Mouse (Mus musculus) spleen, adult 2 months (tissue): ENCODE data around the gene Gadd45b. TPM values are rescaled to one million over a fixed set of nuclear protein-coding genes. Genes with fewer than 3 reads are reported as not detected.

Source experiments
- DNase-seq, 2 experiments: peaks; one replicate each; pipeline versions ENCODE4 v3.0.0 to v3.0.0-alpha.2; 2012 to 2021; ENCODE audit warnings: low spot score in 2 of 2, low read depth in 1 of 2
- H3K27ac ChIP-seq: fragments of 200-500 bp; 2 replicates; pipeline ENCODE4 v1.5.1; 2012; ENCODE audit warnings: low read length, inconsistent platforms; ENCODE audit not compliant: insufficient read depth
- H3K27me3 ChIP-seq: fragments of 200-500 bp; 2 replicates; pipeline ENCODE4 v1.6.1; 2012; ENCODE audit warnings: mild to moderate bottlenecking, moderate library complexity, low read length, inconsistent platforms; ENCODE audit not compliant: control insufficient read depth, insufficient read depth
- H3K36me3 ChIP-seq: fragments of 200-500 bp; 2 replicates; pipeline ENCODE4 v1.6.1; 2012; ENCODE audit warnings: mild to moderate bottlenecking, low read length, inconsistent platforms; ENCODE audit not compliant: control insufficient read depth, insufficient read depth
- H3K4me1 ChIP-seq: fragments of 200-500 bp; 2 replicates; pipeline ENCODE4 v1.6.1; 2011; ENCODE audit warnings: inconsistent platforms; ENCODE audit not compliant: control insufficient read depth, insufficient read depth, insufficient read length
- H3K4me3 ChIP-seq: fragments of 200-500 bp; 2 replicates; pipeline ENCODE4 v1.5.1; 2011; ENCODE audit warnings: mild to moderate bottlenecking, inconsistent platforms; ENCODE audit not compliant: insufficient read depth, insufficient read length; ENCODE audit errors: extremely low read depth
- CTCF ChIP-seq: fragments of 200-500 bp; IDR thresholded peaks from 2 replicates; pipeline ENCODE4 v1.5.1; 2011; ENCODE audit warnings: mild to moderate bottlenecking, inconsistent platforms; ENCODE audit not compliant: insufficient read depth, insufficient read length, insufficient replicate concordance; ENCODE audit errors: extremely low read depth
- POLR2A ChIP-seq: fragments of 200-500 bp; IDR thresholded peaks from 2 replicates; pipeline ENCODE4 v1.6.1; 2011; ENCODE audit warnings: low read depth, low read length, inconsistent platforms
- WGBS: fragments of 180-500 bp; shearing (Covaris S2); methylation state at CpG from one replicate; pipeline ENCODE4 v1.1.7; 2018; 5-methylcytosine and 5-hydroxymethylcytosine counted together
- polyA plus RNA-seq: library from polyadenylated mRNA; depleted of rRNA; stranded (reverse); fragments of >200 nt; gene quantifications from 2 replicates; pipeline ENCODE4 v1.2.3, GENCODE M21; 2012

Gene Gadd45b
- polyA plus RNA-seq, 1 experiment: 35.7 TPM

DNA sequence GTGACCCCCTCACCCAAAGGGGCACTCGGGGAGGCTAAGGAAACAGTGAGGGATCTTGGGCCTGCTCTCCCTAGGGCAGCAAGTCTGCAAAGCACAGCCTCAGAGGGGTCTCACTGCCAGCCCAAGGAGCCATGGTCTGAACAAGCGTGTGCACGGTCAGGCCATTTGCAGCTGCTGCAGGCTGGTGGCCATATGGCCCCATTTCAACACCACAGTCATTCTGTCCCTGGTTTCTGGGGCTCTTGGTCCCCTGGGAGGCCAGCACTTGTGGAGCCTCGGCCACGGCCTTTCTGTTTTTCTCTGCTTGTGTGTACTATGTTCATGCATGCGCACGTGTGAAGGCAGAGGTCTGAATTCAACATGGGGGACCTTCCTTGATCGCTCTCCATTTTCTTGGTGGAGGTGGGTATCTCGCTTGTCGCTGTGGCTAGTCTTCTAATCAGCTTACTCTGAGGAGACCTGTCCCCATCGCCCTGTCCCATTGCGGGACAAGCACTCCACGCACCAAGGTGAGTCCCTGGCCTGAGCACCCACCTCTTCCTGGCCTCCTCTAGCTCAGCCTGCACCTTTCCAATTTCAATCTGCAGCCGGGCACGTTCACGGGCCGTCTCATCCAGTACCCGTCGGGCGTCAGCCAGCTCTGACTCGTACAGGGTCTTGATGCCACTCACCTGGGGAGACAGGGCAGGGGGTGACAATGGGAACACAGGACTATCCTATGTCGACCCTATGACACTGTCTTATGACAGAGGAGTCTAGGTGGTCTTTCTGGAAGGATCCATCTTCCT is 20.3 kb upstream of the Gadd45b start:
- peaks cover 4% of the 10 kb centered on the region; the same call in 1 of the 2 replicates for H3K36me3 ChIP-seq
- no peak for TF ChIP-seq POLR2A
- no peak for TF ChIP-seq CTCF
- H3K27ac ChIP-seq: no peak overlapping the region
- DNase-seq: no peak
- H3K4me3 ChIP-seq: no peak overlapping the region
- H3K27me3 ChIP-seq: no peaks in the 10 kb centered on the region
- H3K4me1 ChIP-seq: no peaks in the 10 kb centered on the region; the same call in 1 of the 2 replicates
- WGBS: 96% methylated on average over 22 of the region's 22 CpGs

DNA sequence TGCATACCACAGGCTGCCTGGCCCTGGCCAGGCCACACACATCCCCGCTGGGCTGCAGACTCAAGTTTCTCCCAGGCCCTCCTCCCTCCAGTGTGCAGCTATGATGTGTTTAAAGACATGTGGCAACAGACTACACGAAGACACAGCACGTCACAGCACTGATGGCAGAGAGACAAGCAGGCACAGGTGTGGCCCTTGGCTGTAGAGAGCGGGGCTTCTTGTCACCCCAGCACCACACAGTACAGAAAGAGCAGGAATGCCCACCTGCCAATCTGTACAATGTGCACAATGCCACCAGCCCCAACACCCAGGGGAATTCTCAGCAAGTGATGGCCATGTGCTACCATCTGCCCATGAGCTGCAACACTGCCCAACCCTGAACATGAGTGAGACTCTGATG is 18.5 kb upstream of the Gadd45b start:
- TF ChIP-seq POLR2A (no peak), CTCF (no peak)
- 89% methylated on average over 4 of the region's 4 CpGs for WGBS
- Histone ChIP-seq H3K4me3 (no peak overlapping the region), H3K36me3 (peaks cover 1% of the 10 kb centered on the region; the same call in 1 of the 2 replicates), H3K4me1 (no peaks in the 10 kb centered on the region; the same call in 1 of the 2 replicates), H3K27ac (no peak overlapping the region), H3K27me3 (no peaks in the 10 kb centered on the region)
- DNase-seq: no peak

DNA sequence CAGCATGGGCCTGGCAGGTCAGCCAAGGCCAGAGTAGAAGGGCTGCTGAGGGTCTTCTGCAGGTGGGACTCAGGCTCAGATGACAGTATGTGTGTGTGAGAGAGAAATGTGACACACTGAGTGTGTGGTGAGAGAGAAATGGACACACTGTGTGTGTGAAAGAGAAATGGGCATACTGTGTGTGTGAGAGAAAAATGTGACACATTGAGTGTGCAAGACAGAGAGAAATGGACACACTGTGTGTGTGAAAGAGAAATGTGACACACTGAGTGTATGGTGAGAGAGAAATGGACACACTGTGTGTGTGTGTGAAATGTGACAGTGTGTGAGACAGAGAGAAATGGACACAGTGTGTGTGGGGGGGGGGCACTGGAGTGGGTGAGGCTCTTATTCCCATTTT is 18.0 kb upstream of the Gadd45b start:
- H3K36me3 ChIP-seq: peaks cover 1% of the 10 kb centered on the region; the same call in 1 of the 2 replicates
- TF ChIP-seq POLR2A: no peak
- TF ChIP-seq CTCF: no peak
- no peak overlapping the region for H3K27ac ChIP-seq
- H3K4me3 ChIP-seq: no peak overlapping the region
- no peak for DNase-seq
- H3K27me3 ChIP-seq: no peaks in the 10 kb centered on the region
- no peaks in the 10 kb centered on the region; the same call in 1 of the 2 replicates for H3K4me1 ChIP-seq

DNA sequence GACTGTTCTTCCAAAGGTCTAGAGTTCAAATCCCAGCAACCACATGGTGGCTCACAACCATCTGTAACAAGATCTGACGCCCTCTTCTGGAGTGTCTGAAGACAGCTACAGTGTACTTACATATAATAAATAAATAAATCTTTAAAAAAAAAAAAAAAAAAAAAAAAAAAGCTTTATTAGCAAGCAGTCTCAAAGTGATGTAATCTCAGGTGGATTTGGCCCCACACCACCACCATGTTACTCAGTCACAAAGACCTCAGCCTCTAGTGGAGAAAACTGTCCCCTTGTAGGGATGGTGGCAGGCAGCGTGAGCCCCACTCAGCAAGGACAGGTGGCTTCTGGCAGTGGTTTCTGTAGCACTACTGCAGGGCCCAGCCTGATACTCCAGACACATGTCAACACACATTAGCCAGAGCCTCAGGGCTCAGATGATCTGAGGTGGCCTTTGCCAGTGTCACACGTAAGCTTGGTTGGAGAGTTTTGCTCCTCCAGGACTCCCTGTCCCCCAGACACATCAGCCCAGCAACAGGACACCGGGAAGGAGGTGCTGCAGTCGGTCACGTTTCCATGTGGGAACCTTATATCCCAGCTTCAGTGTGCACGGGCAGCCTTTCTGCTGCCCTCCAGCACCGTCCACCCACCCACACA is 16.4 kb upstream of the Gadd45b start:
- Histone ChIP-seq H3K4me1 (peaks cover 3% of the 10 kb centered on the region; the same call in 1 of the 2 replicates), H3K36me3 (no peaks in the 10 kb centered on the region; the same call in 1 of the 2 replicates), H3K4me3 (no peak overlapping the region), H3K27ac (no peak overlapping the region), H3K27me3 (no peaks in the 10 kb centered on the region)
- no peak for DNase-seq
- WGBS: 97% methylated on average over 7 of the region's 8 CpGs
- TF ChIP-seq POLR2A: no peak
- no peak for TF ChIP-seq CTCF

DNA sequence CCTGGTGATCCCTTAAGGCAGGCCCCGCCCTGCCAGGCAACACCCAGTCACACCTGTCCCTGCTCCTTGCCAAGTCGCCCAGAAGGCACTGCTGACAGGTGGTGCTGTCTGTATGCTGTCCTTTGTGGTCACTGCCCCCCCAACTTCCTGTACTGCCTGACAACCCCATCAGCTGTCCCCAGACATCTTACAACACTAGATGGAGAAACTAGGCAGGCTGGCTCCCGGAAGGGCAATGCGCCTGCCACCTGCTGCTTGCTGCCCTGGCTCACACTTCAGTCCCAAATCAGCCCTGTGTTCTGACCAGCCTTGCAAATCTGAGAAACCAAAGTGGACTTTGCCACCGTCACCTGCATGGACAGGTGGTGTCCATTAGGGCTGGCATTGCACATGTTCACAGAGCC is 15.6 kb upstream of the Gadd45b start:
- no peak for DNase-seq
- peaks cover 3% of the 10 kb centered on the region; the same call in 1 of the 2 replicates for H3K4me1 ChIP-seq
- WGBS: 64% methylated on average over 5 of the region's 5 CpGs
- no peaks in the 10 kb centered on the region for H3K27me3 ChIP-seq
- H3K27ac ChIP-seq: no peak overlapping the region
- no peak overlapping the region for H3K4me3 ChIP-seq
- H3K36me3 ChIP-seq: no peaks in the 10 kb centered on the region; the same call in 1 of the 2 replicates
- TF ChIP-seq POLR2A: no peak
- no peak for TF ChIP-seq CTCF

DNA sequence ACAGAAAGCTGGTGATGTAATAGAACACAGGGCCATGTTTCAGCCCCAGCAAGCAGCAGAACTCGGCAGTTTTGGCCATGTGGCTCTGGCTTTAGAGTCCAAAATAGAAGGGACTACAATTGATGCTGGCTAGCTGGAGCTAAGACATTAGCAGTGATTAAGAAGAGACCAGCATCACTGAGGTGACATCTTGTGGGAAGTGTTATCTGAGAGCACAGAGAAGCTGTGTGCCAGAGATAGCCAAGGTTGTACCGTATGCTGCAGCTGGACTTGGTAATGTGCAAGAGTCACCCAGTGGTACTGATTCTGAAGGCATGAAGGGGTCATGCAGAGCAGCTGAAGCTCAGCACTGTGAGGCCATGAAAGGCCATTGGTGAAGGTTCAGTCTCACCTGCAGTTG is 14.6 kb upstream of the Gadd45b start:
- no peak overlapping the region for H3K4me3 ChIP-seq
- no peak for TF ChIP-seq POLR2A
- TF ChIP-seq CTCF: no peak
- H3K36me3 ChIP-seq: no peaks in the 10 kb centered on the region
- H3K27ac ChIP-seq: no peak overlapping the region
- no peak for DNase-seq
- WGBS: 73% methylated on average over 2 of the region's 2 CpGs
- peaks cover 3% of the 10 kb centered on the region; the same call in 1 of the 2 replicates for H3K4me1 ChIP-seq
- no peaks in the 10 kb centered on the region for H3K27me3 ChIP-seq
